Mouse (Mus musculus) cerebellum, adult 9-11 months (tissue): ENCODE data around the gene Tsc22d3.
"Not testable (repeated sequence)": the region's sequence is repeated elsewhere in the genome, so short reads cannot be mapped to it uniquely, and the experiment has no call there.

Experiments used
- DNase-seq: peaks from one replicate; pipeline ENCODE4 v3.0.0; 2022

The Tsc22d3 gene

DNA sequence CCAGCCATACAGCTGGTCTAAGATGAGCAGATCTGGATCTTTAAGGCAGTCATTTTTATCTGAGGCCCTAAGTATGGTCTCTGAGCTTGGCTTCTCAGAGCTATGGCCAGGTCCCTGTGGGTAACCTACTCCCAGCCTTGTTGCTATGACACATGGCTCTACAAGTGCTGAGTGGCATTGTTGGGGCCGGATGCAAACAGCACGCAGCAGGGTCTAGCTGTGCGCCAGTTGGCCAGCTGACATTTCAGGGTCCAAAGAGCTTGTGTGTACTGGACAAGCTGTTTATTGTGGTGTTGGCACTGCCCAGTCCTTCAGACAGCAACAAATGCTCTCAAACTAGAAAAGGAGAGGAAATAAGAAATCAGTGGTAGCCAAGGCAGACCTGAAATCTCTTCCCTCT is 35.2 kb downstream of the Tsc22d3 start:
- peak; percentile 70 for DNase-seq

DNA sequence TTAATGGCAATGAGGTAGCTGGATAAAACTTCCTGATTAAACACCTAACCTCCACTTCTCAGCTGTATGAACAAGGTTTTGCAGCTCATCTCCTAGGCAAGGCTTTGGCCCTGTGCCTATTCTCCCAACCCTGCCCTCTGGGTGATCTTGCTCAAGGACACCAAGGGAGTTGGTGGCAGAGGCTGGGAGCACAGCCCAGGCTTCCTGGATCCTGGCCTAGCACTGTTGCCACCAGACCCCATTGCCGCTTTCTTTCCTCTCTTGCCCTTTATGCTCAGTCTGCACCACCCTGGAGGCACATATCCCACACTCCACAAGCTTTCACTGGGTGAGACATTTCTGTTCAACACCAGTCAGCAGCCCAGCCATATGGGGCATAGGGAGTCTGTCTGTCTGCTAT is 35.7 kb downstream of the Tsc22d3 start:
- DNase-seq, result peak; percentile 22

DNA sequence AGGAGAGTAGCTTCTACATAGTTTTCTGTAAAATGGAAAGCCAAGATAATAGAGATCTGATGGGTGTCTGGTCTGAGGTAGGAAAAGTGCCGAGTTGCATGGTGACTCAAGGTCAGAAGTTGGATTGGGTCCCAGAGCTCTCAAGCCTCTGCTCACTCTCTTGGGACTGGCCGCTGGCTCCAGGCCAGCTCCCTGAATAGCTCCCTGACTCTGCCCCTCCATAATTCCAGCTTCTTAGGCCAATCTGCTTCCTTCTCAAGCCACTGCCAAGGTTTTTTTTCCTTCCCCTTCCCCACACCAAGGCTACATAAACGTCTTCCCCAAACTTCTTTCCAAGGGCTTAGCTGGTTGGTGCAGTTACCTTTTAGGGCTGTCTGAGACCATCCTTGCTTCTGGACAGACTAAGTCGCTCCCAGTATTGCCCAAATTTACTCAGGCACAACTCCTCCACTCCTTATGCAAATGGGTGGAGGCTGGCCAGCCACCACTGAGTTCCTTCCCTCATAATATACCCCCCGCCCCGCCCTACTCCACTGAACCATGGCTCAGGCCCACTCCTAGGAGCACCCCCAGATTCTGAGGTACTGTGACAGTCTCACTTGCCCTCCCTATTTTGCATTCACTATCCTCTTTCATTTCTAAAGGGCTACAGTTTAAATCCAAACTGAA is 42.1 kb downstream of the Tsc22d3 start:
- DNase-seq, result no peak

DNA sequence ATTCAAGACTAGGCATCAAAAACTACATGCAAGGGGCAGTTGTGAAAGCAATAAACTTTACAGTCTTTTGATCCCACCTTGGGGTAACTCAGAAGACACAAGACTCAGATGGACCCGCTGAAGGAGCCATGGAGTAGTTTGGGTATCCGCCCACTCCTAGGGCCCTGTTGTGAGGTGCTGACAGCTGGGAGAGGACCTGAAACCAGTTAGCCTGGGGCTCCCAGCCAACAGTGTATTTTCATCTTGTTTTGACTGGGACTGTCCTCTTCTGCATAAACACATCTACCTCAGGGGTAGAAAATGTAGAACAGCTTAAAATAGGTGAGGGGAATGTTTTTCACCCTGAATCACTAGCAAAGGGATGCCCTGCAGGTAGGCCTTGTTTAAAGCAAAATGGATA is 44.5 kb downstream of the Tsc22d3 start:
- no peak for DNase-seq

DNA sequence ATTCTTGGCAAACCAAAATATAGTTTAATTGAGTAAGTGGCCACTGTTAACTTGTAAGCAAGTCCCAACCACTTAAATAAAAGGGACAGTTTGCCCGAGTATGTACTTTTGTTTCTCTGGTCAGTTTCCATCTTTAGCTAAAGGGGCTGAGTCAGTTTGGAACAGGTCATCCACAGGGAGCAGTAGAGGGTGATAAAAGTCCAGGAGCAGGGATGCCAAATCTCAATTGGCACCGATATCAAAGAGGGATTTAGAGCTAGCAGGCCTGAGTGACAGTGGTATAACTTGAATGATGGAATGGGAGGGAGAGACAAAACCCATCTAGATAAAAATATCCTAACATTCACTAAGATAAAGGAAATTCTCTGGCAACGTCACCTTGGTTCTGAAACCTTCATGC is 45.0 kb downstream of the Tsc22d3 start:
- DNase-seq, result no peak

DNA sequence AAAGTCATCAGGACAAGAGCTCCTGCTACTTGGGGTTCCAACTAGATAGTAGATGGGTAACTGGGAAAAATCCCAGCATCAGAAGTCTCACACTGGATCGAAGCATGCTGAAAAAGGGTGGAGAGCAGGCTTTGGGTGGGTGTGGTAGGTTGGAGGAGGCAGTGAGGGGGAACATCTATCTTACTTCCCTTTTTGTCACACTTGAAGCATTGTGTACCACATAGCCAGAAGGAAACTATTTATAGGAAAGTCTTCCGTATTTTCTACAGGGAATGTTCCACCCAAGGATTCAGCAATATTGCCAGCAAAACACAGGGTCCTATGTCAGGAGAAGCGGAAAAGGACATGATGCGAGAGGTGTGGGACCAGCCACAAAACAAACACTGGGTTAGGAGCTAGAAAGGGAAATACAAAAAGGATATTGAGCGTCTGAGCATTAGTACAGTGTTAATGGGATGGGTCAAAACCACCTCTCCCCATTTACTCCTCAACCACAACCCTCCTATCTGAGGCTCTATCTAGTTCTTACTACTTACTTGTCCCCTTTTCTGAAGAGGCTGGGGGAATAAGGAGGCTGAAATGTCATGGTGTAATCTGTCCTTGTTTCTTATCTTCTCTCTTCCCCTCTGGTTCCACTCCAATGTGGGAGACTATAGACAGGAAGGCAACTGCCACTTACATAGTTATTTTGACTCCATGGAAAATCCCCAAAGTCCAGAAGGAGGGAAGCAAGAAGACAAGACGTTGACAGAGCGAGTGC is 52.6 kb downstream of the Tsc22d3 start:
- no peak for DNase-seq

DNA sequence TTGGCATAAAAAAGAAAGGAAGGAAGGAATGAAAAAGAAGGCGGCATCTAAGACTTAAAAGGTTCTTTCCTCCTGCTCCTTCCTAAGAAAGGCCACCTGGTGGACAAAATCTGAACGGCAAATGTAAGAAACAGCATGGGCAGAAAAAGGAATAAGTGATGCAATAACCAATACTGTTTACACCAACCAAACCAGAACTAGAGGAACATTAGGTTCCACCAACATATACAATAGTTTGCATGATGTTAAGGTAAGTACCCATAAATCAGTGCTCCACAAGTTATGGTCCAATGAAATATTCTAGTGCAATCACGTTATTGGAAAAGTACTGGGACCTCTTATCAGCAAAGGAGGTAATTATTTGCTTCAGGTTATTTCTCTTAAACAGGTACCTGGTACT is 55.7 kb downstream of the Tsc22d3 start:
- peak; percentile 47 for DNase-seq

DNA sequence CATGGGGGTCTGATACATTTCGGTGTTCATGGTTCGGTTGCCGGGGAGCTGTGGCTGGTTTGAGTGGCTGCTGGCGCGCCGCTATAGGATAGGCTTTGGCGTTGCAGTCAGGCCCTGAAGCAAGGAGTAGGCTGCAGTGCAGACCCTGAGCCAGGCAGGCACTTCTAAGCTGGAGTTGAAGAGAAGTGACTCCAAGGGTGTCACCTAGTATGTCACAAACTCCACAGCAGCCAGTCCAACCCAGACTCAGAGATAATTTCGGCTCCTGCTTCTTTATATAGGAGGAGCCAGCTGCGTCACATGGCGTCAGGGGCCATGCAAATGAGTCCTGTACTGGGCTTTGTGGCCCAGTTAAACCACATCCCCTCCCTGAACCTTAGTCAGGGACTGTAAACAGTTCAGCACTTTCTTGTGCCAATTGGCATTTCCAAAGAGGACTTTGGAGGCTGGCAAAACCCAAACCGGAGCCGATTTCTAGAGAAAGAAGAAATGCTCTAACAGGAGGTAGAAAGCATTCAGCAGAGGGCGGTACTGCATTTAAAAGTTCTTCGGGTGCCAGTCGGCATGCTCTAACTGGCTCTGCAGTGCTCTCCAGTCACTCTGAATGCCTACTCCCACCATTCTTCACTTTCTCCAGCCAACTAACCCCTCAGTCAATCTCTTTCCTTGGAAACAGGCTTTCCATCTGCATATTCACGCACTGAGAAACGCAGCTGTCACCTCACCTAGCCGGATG is 57.4 kb downstream of the Tsc22d3 start:
- DNase-seq, result peak; percentile 81

DNA sequence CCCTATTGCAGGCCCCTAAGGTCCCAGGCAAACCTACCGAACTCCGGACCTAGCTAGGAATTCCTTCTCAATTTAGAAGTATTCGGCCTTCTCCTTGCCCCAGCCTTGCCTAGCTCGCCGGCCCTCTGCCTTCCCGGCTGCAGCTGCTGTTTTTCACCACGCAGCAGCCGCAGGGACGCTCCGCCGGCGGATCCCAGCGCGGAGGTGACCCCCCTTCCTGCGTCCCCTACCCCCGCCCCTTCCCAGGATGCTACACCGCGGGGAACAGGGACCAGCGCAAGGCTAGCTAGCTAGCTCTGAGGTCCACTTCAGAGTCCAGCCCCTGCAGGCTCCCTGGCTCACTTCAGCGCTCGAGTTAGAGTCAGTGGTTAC is 58.0 kb downstream of the Tsc22d3 start:
- peak; percentile 57 for DNase-seq

DNA sequence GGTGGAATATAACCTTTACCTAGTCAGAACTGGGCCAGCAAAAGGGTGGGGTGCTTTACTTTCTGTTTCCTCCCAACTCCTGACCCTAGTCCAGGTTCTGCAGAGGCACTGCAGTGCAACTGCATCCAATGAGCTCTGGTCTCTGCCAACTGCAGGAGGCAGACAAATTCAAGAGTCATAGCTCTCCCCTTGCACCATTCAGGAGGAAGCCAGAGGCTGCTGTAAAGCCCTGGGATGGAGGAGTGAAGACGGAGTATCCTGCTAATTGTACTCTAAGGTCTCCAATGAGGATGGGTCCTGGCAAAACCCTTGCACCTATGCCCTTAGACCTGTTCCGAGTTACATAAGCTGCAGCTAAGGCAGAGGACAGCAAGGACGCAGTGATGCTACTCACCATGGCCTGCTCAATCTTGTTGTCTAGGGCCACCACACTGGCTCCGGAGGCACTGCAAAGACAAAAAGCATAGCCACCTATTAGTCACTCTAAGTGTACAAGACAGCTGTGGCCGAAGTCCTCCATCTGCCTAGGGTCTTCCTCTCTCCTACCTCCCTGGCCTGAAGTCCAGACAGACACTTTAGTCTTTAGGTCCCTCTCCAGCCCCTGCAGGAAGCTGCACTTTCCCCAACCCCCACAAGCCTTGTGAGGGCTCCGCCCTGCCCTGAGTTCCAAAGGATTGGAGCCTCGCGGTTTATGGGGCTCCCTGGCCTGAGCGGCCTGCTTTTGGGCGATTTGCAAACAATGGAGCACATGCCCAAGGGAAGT is 58.6 kb downstream of the Tsc22d3 start:
- DNase-seq, result peak; percentile 72

DNA sequence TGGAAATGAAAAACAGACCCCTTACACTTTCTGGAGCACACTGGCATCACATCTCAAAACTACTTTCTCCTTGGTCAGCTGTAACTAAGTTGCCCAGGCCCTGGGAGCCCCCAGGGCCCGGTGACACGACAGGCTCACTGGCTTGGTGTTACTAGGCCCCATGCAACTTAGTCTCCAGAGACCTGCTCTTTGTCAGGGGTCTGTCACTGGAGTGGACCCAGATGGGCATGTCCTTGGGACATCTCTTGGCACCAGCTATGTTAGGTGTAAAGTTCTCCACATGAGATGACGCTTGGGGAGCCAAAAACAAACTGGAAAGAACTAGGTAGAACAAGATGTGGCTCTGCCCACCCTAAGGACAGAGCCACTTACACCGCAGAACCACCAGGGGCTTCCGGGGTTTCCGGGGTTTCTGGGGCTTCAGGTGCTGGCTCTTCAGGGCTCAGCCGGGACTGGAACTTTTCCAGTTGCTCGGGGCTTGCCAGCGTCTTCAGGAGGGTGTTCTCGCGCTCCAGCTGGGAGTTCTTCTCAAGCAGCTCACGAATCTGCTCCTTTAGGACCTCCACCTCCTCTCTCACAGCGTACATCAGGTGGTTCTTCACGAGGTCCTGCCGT is 59.9 kb downstream of the Tsc22d3 start:
- DNase-seq, result peak; percentile 42

DNA sequence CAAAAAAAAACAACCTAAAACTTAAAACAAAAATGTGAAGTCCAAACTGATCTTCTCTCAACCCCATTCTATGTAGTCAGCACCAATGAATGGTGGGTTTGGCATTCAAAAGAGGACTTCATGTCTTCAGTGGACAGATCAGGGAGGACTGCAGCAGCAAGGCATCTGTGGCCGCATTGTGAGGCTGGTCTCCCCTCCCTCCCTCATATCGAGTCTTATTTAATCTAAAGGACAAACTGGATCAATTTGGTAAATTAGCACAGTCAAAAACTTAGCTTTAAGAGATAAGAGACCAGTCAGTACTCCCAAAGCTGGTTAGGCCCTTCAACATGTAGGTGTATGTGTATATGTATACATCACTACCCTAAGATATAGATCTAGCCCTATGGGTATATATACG is 60.6 kb downstream of the Tsc22d3 start:
- DNase-seq, result not testable (repeated sequence)

DNA sequence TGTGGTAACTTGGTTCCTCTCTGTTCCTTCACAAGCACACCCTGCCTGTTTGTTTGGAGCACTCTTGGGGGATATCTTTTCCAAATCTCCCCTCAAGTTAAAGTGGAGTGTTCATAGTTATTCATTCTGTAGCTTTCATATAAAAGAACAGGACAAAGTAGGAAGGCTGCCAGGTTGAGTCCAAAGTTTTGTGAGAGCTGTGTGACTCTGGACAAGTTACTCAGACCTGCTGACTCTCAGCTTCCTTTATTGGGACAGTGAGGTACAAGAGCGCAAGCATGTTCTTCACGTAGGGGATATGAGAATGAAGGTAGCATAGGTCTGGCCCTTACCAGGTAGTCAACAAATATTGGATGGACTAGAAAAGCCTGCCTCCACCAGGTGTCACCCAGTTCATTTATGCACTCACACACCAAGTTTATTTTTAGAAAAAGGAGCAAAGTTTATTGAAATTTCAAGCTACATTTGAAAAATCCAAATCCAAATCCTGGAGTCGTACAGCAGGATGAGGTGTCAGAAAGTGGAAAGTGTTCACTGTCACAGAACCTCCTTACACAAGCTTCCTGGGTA is 61.3 kb downstream of the Tsc22d3 start:
- no peak for DNase-seq

DNA sequence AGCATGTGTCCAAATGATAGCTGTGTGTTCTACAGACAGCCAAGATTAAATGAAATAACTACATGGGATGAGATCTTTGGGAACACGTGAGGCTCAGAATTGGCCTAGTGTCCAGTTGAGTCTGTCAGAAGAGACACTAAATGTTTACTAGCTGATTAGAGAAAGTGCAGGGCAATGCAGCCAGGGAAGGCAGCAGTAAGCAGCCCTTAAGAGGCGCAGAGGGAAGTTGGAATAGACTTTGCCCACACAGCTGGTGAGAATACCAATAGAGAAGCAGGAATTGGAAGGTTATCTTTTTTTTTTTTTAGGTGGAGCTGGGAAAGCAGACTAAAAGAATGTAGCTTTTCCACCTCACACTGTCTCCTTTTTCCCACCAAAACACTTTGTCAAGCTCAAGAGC is 61.8 kb downstream of the Tsc22d3 start:
- no peak for DNase-seq

DNA sequence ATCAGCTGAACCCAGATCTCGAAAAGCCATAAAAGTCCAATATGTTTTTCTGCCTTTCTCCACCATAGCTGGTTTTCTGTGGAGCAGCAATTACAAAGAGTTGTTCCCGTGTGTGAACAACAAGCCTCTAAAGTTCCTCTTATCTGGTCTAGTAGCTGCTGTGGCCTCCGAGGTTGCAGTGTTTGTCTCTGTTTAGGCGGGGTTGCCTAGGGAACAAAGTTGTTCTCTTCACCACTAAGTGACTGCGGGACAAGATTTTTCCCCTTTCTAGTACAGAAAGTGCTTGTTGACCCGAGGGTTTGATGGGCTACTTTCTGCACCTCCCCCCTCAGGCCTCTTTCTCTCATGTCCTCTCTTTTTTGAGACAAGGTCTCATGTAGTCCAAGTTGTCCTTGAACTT is 62.8 kb downstream of the Tsc22d3 start:
- DNase-seq, result no peak

DNA sequence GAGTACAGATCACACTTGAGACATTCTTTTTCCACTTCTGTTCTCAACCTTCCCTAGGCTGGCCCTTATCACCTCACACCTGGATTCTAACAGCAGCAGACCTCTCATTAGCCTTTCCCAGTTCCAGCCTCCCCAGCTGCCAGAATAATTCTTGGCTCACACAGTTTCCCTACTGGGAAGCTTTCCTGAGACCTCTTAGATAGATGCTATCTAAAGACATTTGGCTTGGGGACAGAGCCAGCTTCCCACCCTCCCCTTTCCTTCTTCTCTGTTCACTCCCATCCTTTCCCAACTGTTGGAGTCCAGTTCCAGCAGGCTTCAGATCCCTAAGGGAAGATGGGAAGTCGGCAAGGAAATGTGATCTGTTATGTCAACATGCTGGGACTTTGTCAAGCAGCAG is 65.0 kb downstream of the Tsc22d3 start:
- no peak for DNase-seq

DNA sequence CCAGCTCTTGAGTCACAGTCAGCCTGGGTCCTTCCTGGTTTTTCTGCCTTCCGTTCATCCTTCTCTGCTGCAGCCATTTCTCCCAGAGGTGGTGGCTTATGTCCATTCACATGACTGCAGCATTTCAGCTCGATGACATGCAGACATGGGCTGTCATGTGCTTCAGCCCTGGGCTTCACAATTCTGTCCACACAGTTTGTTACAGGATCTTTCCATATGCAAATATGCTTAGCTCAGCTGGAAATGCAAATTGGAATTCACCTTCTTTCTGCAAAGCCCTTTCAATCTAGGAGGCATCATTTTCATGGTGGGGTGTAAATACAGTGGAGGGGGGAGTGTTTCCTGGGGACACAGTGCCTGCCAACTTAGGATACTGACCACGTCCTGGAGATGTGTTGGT is 66.2 kb downstream of the Tsc22d3 start:
- DNase-seq, result no peak

DNA sequence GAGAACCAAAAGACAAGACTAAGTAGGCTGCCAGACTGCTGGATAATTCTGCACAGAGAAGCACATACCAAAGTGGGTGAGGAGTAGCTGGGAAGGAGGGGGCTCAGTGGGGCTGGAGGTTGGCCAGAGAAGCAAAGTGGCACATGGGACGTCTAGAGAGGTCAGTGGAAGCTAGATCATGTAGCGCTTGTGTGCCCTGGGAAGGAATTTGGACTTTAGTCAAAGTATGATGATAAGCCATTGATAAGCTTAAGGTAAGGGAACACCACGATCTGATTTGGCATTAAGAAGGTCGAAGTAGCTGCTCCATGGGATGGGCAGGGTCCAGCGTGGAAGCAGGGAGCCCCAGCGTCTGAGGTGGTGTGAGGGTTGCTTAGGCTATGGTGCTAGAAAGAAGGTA is 68.1 kb downstream of the Tsc22d3 start:
- no peak for DNase-seq

DNA sequence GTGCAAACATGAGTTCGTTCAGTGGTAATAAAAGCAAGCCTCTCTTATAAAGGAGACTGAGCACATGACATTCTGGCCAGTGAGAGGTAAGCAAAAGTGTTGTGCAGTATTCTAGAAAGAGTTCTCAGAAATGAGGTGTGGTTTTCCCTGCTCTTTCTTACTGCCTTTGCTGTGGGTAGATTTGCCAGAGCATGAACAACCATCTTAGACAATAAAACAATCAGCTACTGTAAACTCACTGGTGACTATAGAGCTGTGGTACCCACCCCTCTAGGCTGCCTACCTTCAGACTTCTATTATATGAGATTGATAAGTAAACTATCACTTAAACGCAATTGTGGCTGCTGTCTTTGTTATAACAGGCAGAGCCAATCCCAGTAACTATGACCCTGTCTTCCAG is 69.1 kb downstream of the Tsc22d3 start:
- no peak for DNase-seq

DNA sequence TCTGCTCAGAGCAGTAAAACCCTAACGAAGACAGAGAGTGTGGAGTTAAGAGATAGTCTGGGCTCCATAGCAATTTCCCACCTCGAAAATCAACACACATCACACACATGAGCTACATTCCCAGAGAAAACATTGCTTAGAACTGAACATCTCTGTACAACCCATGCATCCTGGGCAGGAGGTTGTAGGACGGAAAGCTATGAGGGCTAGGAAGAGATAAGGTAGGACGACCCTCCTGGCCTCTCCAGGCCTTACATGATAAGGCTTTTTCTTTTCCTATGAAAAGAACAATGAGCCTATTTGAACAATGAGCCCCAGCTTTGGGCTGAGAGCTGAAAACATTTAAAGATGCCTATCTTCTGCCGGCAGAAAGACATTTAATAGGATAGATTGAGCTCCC is 69.8 kb downstream of the Tsc22d3 start:
- no peak for DNase-seq

DNA sequence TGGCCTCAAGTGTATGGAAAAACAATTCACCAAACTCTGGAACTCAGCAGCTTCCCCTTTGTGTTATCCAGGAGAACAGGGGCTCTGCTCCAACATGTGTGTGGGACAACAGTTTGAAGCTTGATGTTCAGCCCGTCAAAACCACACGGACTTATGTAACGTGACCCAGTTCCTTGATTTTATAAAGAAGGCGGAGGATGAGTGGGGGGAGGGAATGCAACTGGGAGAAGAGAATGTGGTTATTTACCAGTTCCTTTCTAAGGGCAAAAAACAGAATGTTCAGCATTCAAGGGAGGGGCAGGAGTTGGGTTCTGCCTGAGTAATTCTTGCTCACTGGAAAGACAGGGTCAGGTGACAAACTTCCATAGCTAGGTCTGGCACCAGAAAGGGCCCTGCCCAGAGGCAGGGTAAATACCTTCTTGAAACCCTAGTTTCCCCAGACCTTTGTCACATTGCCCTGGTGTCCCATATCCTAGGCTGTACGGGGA is 71.3 kb downstream of the Tsc22d3 start:
- no peak for DNase-seq

DNA sequence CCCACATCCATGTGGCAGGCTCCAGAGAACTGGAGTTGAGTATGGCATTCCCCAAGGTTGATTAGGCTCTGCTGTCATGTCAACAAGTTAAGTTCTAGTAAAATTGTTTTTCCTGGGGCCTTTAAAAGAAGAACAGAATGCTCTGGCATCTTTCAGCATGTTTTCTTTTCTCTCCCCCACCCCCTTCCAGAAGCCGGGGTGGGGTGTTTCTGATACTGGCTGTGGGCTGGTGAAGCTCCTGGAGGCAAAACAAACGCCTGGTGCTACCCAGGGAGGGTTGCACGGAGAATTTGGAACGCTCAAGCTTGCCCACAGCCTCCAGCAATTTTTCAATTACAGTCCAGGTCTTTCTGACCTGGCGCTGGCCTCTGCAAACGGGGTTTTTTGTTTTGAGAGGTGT is 73.2 kb downstream of the Tsc22d3 start:
- no peak for DNase-seq
